Mouse (Mus musculus) kidney, adult 2 months (tissue): ENCODE data around the gene Guca1a. TPM values are rescaled to one million over a fixed set of nuclear protein-coding genes. Genes with fewer than 3 reads are reported as not detected.

Experiments
- DNase-seq: peaks from one replicate; pipeline ENCODE4 v3.0.0; 2021
- H3K27ac ChIP-seq: fragments of 200-500 bp; 2 replicates; pipeline ENCODE4 v1.5.1; 2012; ENCODE audit warnings: low read depth, low read length, control low read depth, inconsistent platforms; ENCODE audit not compliant: insufficient read depth
- H3K27me3 ChIP-seq: fragments of 200-500 bp; replicated peaks from 2 replicates; pipeline ENCODE4 v1.6.1; 2012; ENCODE audit warnings: mild to moderate bottlenecking, moderate library complexity, low read length, inconsistent platforms; ENCODE audit not compliant: control insufficient read depth, insufficient read depth
- H3K36me3 ChIP-seq: fragments of 200-500 bp; 2 replicates; pipeline ENCODE4 v1.6.1; 2012; ENCODE audit warnings: mild to moderate bottlenecking, moderate library complexity, low read length, inconsistent platforms; ENCODE audit not compliant: control insufficient read depth, insufficient read depth
- H3K4me1 ChIP-seq: fragments of 200-500 bp; 2 replicates; pipeline ENCODE4 v1.6.1; 2011; ENCODE audit warnings: low read length; ENCODE audit not compliant: control insufficient read depth, insufficient read depth
- H3K4me3 ChIP-seq: fragments of 200-500 bp; 2 replicates; pipeline ENCODE4 v1.5.1; 2011; ENCODE audit warnings: mild to moderate bottlenecking, low read depth, low read length, control low read depth; ENCODE audit not compliant: insufficient read depth
- CTCF ChIP-seq: fragments of 200-500 bp; conservative IDR thresholded peaks from 2 replicates; pipeline ENCODE4 v1.5.1; 2011; ENCODE audit warnings: low read depth, mild to moderate bottlenecking, control low read depth, low read length, moderate library complexity, mixed read lengths; ENCODE audit not compliant: insufficient read depth, insufficient read length
- POLR2A ChIP-seq: fragments of 200-500 bp; IDR thresholded peaks from one replicate; pipeline ENCODE4 v1.6.1; 2011; ENCODE audit warnings: low read depth, low read length, control low read depth
- WGBS: fragments of 180-500 bp; shearing (Covaris S2); methylation state at CpG from one replicate; pipeline ENCODE4 v1.1.7; 2018; 5-methylcytosine and 5-hydroxymethylcytosine counted together
- polyA plus RNA-seq: library from polyadenylated mRNA; depleted of rRNA; stranded (reverse); fragments of >200 nt; gene quantifications from 2 replicates; pipeline ENCODE4 v1.2.3, GENCODE M21; 2012; rRNA removed

Guca1a gene
- polyA plus RNA-seq, 1 experiment, result 1.4 TPM

DNA sequence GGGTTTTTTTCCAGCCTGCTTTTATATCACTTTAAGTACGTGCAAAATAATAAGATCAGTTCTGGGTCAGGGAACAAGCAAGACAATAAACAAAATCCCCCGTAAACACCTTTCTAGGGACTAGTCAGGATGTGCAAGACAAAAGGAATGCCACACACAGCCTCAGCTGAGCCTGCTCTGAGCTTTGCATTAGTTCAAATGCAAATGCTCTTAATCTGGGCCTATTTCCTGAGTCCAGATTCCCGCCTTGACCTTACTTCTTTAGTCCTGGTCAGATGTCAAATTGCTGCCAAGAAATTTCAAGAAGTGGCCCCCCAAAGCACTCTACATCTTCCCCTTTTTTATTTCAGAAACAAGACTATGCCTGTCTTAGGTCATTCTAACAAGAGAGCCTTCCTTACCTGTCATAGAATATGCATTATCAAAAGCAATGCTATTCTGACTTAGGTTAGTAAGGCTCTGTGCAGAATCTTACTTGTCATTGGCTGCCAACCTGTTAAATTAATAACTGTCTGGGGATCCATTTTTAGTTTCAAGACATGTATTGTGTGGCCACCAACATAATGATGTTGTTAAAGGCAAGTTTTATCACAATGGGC is 50.6 kb downstream of the Guca1a start:
- no peak for TF ChIP-seq CTCF
- no peak for TF ChIP-seq POLR2A
- WGBS, result 96% methylated on average over 3 of the region's 3 CpGs
- no peaks in the 10 kb centered on the region for H3K27me3 ChIP-seq
- H3K4me3 ChIP-seq, result no peak overlapping the region
- H3K27ac ChIP-seq, result no peak overlapping the region
- H3K36me3 ChIP-seq, result no peaks in the 10 kb centered on the region; the same call in none of the 2 replicates
- no peak for DNase-seq
- no peaks in the 10 kb centered on the region for H3K4me1 ChIP-seq

Other genes starting within 250 kb of the Guca1a start
- gene Mrps10, start 31.7 kb downstream of the Guca1a start, polyA plus RNA-seq, result 28.5 and 30.8 TPM in 2 replicates
- 0.91 and 0.95 TPM in 2 replicates for gene Guca1b, start 15.2 kb downstream of the Guca1a start, polyA plus RNA-seq
- gene AI661453, start 36.0 kb upstream of the Guca1a start, polyA plus RNA-seq, result 7.9 and 9.7 TPM in 2 replicates
- gene 1700001C19Rik, start 36.8 kb upstream of the Guca1a start, polyA plus RNA-seq, result 0.09 and 0.23 TPM in 2 replicates
- gene Taf8, start 101.7 kb upstream of the Guca1a start, polyA plus RNA-seq, result 22.9 and 23.7 TPM in 2 replicates
- 148 and 152 TPM in 2 replicates for gene Ccnd3, start 104.5 kb upstream of the Guca1a start, polyA plus RNA-seq
- gene Bysl, start 210.9 kb upstream of the Guca1a start, polyA plus RNA-seq, result 7.9 and 8.3 TPM in 2 replicates
- gene Med20, start 211.0 kb upstream of the Guca1a start, polyA plus RNA-seq, result 22.8 and 25.3 TPM in 2 replicates
- 0.45 and 0.64 TPM in 2 replicates for gene Gm20517, start 211.0 kb upstream of the Guca1a start, polyA plus RNA-seq
- gene Usp49, start 230.1 kb upstream of the Guca1a start, polyA plus RNA-seq, result 5.1 and 5.3 TPM in 2 replicates